Mouse (Mus musculus) limb, embryonic 11.5 days (tissue): ENCODE measurements around the gene Map2k2. TPM values are rescaled to one million over a fixed set of nuclear protein-coding genes. Genes with fewer than 3 reads are reported as not detected.
"Not testable (repeated sequence)": the region's sequence is repeated elsewhere in the genome, so short reads cannot be mapped to it uniquely, and the experiment has no call there.

Experiments
- ATAC-seq: fragments of 200-750 bp; cut with Nextera tagmentation; 2 replicates; pipeline ENCODE4 v1.8.0; 2017; ENCODE audit warnings: low read depth; ENCODE audit not compliant: insufficient number of reproducible peaks, low FRiP score, low TSS enrichment
- DNase-seq: peaks from one replicate; pipeline ENCODE4 v3.0.0-alpha.2; 2015; ENCODE audit warnings: low spot score
- H3K27ac ChIP-seq: fragments of 300-500 bp; sonication (generic); replicated peaks from 2 replicates; pipeline ENCODE4 v1.5.1; 2014; ENCODE audit warnings: low read depth, mild to moderate bottlenecking, low read length
- H3K27me3 ChIP-seq: fragments of 300-500 bp; sonication (generic); 2 replicates; pipeline ENCODE4 v1.6.1; 2014; ENCODE audit warnings: mild to moderate bottlenecking, low read length, mixed read lengths; ENCODE audit not compliant: control insufficient read depth, insufficient read depth
- H3K36me3 ChIP-seq: fragments of 300-500 bp; sonication (generic); 2 replicates; pipeline ENCODE4 v1.6.1; 2014; ENCODE audit warnings: mild to moderate bottlenecking, low read length, moderate library complexity, mixed read lengths; ENCODE audit not compliant: control insufficient read depth, insufficient read depth
- H3K4me1 ChIP-seq: fragments of 300-500 bp; sonication (generic); 2 replicates; pipeline ENCODE4 v1.6.1; 2014; ENCODE audit warnings: low read length, mixed read lengths; ENCODE audit not compliant: control insufficient read depth, insufficient read depth
- H3K4me2 ChIP-seq: fragments of 300-500 bp; sonication (generic); 2 replicates; pipeline ENCODE4 v1.6.1; 2014; ENCODE audit warnings: low read depth, mild to moderate bottlenecking, moderate library complexity; ENCODE audit not compliant: severe bottlenecking
- H3K4me3 ChIP-seq: fragments of 300-500 bp; sonication (generic); 2 replicates; pipeline ENCODE4 v1.5.1; 2014; ENCODE audit warnings: low read depth, low read length
- H3K9ac ChIP-seq: fragments of 300-500 bp; sonication (generic); 2 replicates; pipeline ENCODE4 v1.6.1; 2014; ENCODE audit warnings: mild to moderate bottlenecking, low read length
- H3K9me3 ChIP-seq: fragments of 300-500 bp; sonication (generic); 2 replicates; pipeline ENCODE4 v1.6.1; 2016; ENCODE audit warnings: low read length; ENCODE audit not compliant: control insufficient read depth
- WGBS: fragments of 180-500 bp; shearing (Covaris S2); extraction: QIAGEN DNeasy Blood & Tissue Kit; methylation state at CpG from one replicate; pipeline ENCODE4 v1.1.7; 2014; 5-methylcytosine and 5-hydroxymethylcytosine counted together
- polyA plus RNA-seq: library from polyadenylated mRNA; unstranded; fragments of >200 nt; fragmentation: Nextera tagmentation; extraction: Ambion mirVana; gene quantifications from 2 replicates; pipeline ENCODE4 v1.2.1, GENCODE M21; 2014

Map2k2 gene
- polyA plus RNA-seq: 230 and 239 TPM in 2 replicates

- DNase-seq: peak; percentile 98
- Histone ChIP-seq H3K27me3 (no peaks in the 10 kb centered on the region), H3K4me3 (peak within 1 kb of the TSS; percentile 89), H3K9me3 (no peaks in the 10 kb centered on the region), H3K4me1 (peaks cover 19% of the 10 kb centered on the region), H3K4me2 (peak within 1 kb of the TSS; percentile 67), H3K9ac (peak within 1 kb of the TSS; percentile 93), H3K27ac (peak within 1 kb of the TSS; percentile 97), H3K36me3 (peaks cover 19% of the 10 kb centered on the region)
- peak; percentile 88 for ATAC-seq
- WGBS: under 1% methylated on average over 51 of the region's 56 CpGs
Measured at GRCm38 (mm10) chr10:81105565-81106112, at the start of gene Map2k2. TSS of gene Map2k2 (plus strand) at chr10:81105915.

GRCm38 (mm10) chr10:81057406-81058130 is 48.1 kb upstream of the Map2k2 start:
- Histone ChIP-seq H3K4me1 (peaks cover 10% of the 10 kb centered on the region), H3K9me3 (no peaks in the 10 kb centered on the region), H3K27me3 (no peaks in the 10 kb centered on the region), H3K27ac (no peak overlapping the region), H3K4me2 (0 out of 2 replicates have a peak overlapping the region, but pooled peaks have one; percentile 4), H3K4me3 (no peak overlapping the region), H3K9ac (no peak overlapping the region), H3K36me3 (peaks cover 4% of the 10 kb centered on the region; the same call in 1 of the 2 replicates)
- no peak for DNase-seq
- 94% methylated on average over 23 of the region's 23 CpGs for WGBS
- ATAC-seq: no peak

DNA sequence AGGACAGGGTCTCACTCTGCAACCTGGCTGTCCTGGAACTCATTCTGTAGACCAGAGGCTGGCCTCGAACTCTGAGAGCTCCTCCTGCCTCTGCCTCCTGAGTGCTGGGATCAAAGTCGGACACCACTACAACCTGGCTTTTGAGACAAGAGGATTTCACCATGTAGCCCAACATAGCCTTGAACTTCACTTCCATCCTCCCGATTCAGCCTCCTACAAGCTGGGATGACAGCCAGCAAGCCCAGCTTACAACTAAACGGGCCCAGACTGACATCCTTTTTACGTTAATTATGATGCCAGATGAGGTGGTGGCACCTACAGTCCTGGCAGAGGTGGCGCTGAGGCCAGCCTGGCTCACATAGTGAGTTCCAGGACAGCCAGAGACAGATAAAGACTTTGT is 46.8 kb upstream of the Map2k2 start:
- Histone ChIP-seq H3K27me3 (no peaks in the 10 kb centered on the region), H3K9me3 (no peaks in the 10 kb centered on the region), H3K4me2 (peak overlapping the region; percentile 48), H3K4me3 (peak overlapping the region; percentile 76; the same call in 1 of the 2 replicates), H3K27ac (no peak overlapping the region), H3K4me1 (peaks cover 10% of the 10 kb centered on the region), H3K36me3 (peaks cover 2% of the 10 kb centered on the region; the same call in 1 of the 2 replicates), H3K9ac (no peak overlapping the region)
- ATAC-seq: no peak
- DNase-seq: no peak
- 89% methylated on average over 6 of the region's 6 CpGs for WGBS

- Histone ChIP-seq H3K4me1 (peaks cover 10% of the 10 kb centered on the region), H3K27me3 (no peaks in the 10 kb centered on the region), H3K4me3 (peak within 1 kb of the TSS; percentile 76), H3K9ac (peak within 1 kb of the TSS; percentile 68), H3K4me2 (peak within 1 kb of the TSS; percentile 48), H3K9me3 (no peaks in the 10 kb centered on the region), H3K36me3 (peaks cover 2% of the 10 kb centered on the region; the same call in 1 of the 2 replicates), H3K27ac (no peak within 1 kb of the TSS)
- WGBS: under 1% methylated on average over 46 of the region's 48 CpGs
- peak; percentile 89 for ATAC-seq
- DNase-seq: peak; percentile 100
Measured at GRCm38 (mm10) chr10:81059603-81060543, 45.8 kb upstream of the Map2k2 start, which contains the start of gene Sgta. TSS of gene Sgta (minus strand) at chr10:81060181.

DNA sequence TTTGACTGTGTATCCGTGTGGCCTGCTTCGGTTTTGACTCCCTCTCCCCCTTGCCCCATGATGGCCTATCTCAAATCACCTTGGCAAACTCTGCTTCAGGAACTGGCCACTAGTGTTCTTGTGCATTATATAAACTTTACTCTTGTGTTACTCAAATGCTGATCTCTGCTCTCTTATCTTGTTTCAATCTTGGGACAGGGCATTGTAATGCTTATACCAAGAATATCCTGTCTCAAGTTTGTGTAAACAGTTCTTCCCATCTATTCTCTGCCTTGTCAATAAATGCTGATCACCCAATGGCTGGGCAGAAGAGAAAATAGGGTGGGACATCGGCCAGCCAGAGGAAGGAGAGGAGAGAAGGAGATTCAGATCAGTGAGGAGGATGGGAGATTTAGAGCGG is 43.0 kb upstream of the Map2k2 start:
- DNase-seq: no peak
- WGBS: 70% methylated on average over 4 of the region's 4 CpGs
- Histone ChIP-seq H3K4me3 (no peak overlapping the region), H3K9me3 (no peaks in the 10 kb centered on the region), H3K27me3 (no peaks in the 10 kb centered on the region), H3K27ac (no peak overlapping the region), H3K4me1 (peaks cover 8% of the 10 kb centered on the region), H3K36me3 (0 out of 2 replicates have a peak, but pooled peaks cover 2% of the 10 kb centered on the region), H3K9ac (no peak overlapping the region), H3K4me2 (no peak overlapping the region)
- ATAC-seq: no peak

DNA sequence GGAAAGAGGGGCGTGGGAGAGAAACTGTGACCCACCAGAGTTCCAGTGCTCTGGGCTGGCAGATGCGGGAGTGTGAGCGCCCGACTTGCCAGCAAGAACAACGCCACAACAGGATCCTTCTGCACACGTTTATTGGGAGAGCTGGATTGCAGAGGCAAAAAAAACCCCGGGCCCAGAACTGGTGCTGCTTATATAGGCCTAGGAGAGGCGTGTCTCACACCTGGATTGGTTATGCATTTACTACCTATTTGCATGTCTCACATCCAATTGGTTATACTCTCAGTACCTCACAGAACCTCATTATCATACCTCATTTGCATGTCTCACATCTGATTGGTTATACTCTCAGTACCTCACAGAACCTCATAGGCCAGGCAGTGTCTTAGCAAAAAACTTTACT is 41.2 kb upstream of the Map2k2 start:
- WGBS: 89% methylated on average over 8 of the region's 8 CpGs
- H3K9me3 ChIP-seq, ATAC-seq, DNase-seq, H3K27ac ChIP-seq, H3K27me3 ChIP-seq, H3K4me1 ChIP-seq, H3K4me2 ChIP-seq, H3K9ac ChIP-seq, H3K36me3 ChIP-seq, H3K4me3 ChIP-seq: not testable (repeated sequence)

GRCm38 (mm10) chr10:81068706-81069105 is 37.0 kb upstream of the Map2k2 start:
- Histone ChIP-seq H3K9ac (no peak overlapping the region), H3K4me3 (no peak overlapping the region), H3K36me3 (peaks cover 10% of the 10 kb centered on the region), H3K4me2 (no peak overlapping the region), H3K27me3 (no peaks in the 10 kb centered on the region), H3K9me3 (no peaks in the 10 kb centered on the region), H3K27ac (no peak overlapping the region), H3K4me1 (peaks cover 13% of the 10 kb centered on the region)
- no peak for ATAC-seq
- no peak for DNase-seq
- 75% methylated on average over 5 of the region's 5 CpGs for WGBS

DNA sequence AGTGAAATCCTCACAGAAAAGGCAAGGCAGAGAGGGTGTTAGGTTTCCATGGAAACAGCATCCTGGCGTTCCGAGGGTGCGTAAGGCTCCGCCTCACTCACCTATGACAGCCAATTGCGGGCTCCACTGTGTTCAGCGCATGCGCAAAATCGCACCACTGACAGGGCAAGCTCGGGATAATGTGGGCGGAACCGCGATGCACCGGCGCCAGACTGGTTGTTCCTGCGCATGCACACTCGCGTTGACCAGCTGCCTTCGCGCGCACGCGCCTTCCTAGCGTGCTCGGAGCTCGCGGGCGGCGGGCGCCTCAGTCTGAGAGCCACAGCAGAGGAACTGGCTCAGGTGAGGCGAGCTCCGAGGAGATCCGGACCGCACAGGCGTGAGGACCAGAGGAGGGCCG is 35.9 kb upstream of the Map2k2 start, which contains the start of gene Thop1:
Thop1 (plus strand) TSS at position 200 of the 400 bp plus-strand sequence.
- Histone ChIP-seq H3K4me3 (peak within 1 kb of the TSS; percentile 72), H3K4me2 (peak within 1 kb of the TSS; percentile 78), H3K9me3 (no peaks in the 10 kb centered on the region), H3K9ac (peak within 1 kb of the TSS; percentile 82), H3K4me1 (peaks cover 13% of the 10 kb centered on the region), H3K27ac (no peak within 1 kb of the TSS), H3K27me3 (no peaks in the 10 kb centered on the region), H3K36me3 (peaks cover 19% of the 10 kb centered on the region)
- peak; percentile 97 for ATAC-seq
- peak; percentile 99 for DNase-seq
- WGBS: under 1% methylated on average over 35 of the region's 35 CpGs
